ENCODE assay signal across 8 mouse cellular contexts in the genomic region with DNA sequence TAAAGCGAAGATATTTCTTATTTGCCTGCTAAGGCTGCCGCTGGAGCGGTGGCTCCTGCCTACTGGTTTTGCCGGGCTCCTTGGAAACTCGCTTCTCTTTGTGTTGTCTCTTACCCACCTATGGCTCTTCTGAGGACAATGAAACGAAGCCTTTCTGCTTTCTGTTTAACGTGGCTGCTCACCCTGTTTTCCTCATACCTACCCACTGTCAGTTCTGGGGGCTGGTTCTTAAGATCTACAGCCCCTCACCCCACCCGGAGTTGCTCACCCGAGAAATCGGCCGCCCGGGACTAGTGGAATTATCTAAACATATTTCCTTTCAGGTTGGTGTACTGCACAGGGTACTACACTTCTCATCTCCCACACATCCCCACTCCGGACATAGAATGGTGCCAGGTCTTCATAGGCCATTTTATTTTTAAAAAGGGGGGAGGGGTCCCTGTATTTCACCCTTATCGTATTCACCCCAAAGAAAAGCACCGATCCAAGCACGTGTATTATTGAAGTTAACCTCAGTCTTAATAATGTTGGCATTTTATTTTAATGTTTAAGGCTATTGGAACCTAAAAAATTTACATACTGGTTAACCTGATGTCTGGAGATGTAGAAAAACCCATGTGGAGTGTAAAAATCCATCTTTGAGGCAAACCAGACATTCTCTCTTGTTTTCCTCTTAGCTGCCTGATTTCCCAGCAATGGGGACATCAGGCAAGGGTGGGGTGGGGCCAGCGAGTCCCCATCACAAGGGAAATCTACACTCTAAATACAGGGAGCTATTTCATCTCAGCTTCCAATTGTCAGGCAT. TPM values are rescaled to one million over a fixed set of nuclear protein-coding genes. Genes with fewer than 3 reads are reported as not detected.
DNase-seq lines count a peak whose midpoint lies in the region; ATAC-seq lines count a peak whose summit lies in the region.

No protein-coding gene starts in this region.

- H3K27me3 ChIP-seq in heart, embryonic 15.5 days: no peaks in the 10 kb centered on the region
- no peaks in the 10 kb centered on the region for H3K27me3 ChIP-seq in hindbrain, embryonic 10.5 days (ENCODE audit: insufficient read depth, poor library complexity, severe bottlenecking)
- no peaks in the 10 kb centered on the region for H3K27me3 ChIP-seq in midbrain, embryonic 11.5 days (ENCODE audit: control insufficient read depth, insufficient read depth, low read length)

- DNase-seq in heart, postnatal 25 days (ENCODE audit: low spot score): no peak
- peak; percentile 27 for DNase-seq in embryo, embryonic 11 days
- no peak for DNase-seq in hindbrain, embryonic 10.5 days (ENCODE audit: low spot score)
- peak; percentile 97 for DNase-seq in midbrain, embryonic 11.5 days (ENCODE audit: low spot score, missing footprints)
- DNase-seq in spleen, postnatal 4 days (ENCODE audit: low spot score in 2 of 2): no peak
- no peak for DNase-seq in spleen, postnatal 36 days (ENCODE audit: low spot score in 2 of 2)
- DNase-seq in kidney, postnatal 36 days: no peak

- H3K9ac ChIP-seq in heart, embryonic 15.5 days: peak overlapping the region; percentile 76
- H3K9ac ChIP-seq in midbrain, embryonic 11.5 days (ENCODE audit: low read length): peak overlapping the region; percentile 100

- intact Hi-C loops in heart, postnatal 25 days (cut with DNase I): loop anchor here (5.0 to 10.0 kb wide), 2 partner anchors 231 to 1088 kb away; no protein-coding TSS in a partner anchor

- peak overlapping the region; percentile 97 for H3K27ac ChIP-seq in heart, embryonic 15.5 days
- peak overlapping the region; percentile 99 for H3K27ac ChIP-seq in hindbrain, embryonic 10.5 days
- peak overlapping the region; percentile 99 for H3K27ac ChIP-seq in midbrain, embryonic 11.5 days (ENCODE audit: low read depth, low read length)

- peak overlapping the region; percentile 97 for H3K4me2 ChIP-seq in heart, embryonic 15.5 days
- H3K4me2 ChIP-seq in midbrain, embryonic 11.5 days: peak overlapping the region; percentile 69

- no peaks in the 10 kb centered on the region for H3K9me3 ChIP-seq in heart, embryonic 15.5 days (replicated peaks)
- H3K9me3 ChIP-seq in hindbrain, embryonic 10.5 days: no peaks in the 10 kb centered on the region
- no peaks in the 10 kb centered on the region for H3K9me3 ChIP-seq in midbrain, embryonic 11.5 days (ENCODE audit: control insufficient read depth, low read length)

- H3K4me1 ChIP-seq in heart, embryonic 15.5 days (replicated peaks): no peaks in the 10 kb centered on the region; the same call in 1 of the 2 replicates
- peaks cover 26% of the 10 kb centered on the region for H3K4me1 ChIP-seq in hindbrain, embryonic 10.5 days (replicated peaks)
- peaks cover 10% of the 10 kb centered on the region for H3K4me1 ChIP-seq in midbrain, embryonic 11.5 days (ENCODE audit: control insufficient read depth, insufficient read depth, low read length)

- no peaks in the 10 kb centered on the region for H3K36me3 ChIP-seq in heart, embryonic 15.5 days
- peaks cover 15% of the 10 kb centered on the region for H3K36me3 ChIP-seq in hindbrain, embryonic 10.5 days
- H3K36me3 ChIP-seq in midbrain, embryonic 11.5 days (ENCODE audit: control insufficient read depth, insufficient read depth, low read length): peaks cover 7% of the 10 kb centered on the region

- peak overlapping the region; percentile 79 for H3K4me3 ChIP-seq in heart, embryonic 15.5 days
- peak overlapping the region; percentile 100 for H3K4me3 ChIP-seq in hindbrain, embryonic 10.5 days
- peak overlapping the region; percentile 99 for H3K4me3 ChIP-seq in midbrain, embryonic 11.5 days (ENCODE audit: low read depth, low read length)

- no peak for ATAC-seq in heart, embryonic 15.5 days (replicated peaks; ENCODE audit: insufficient number of reproducible peaks, insufficient read depth, low FRiP score, low read depth)
- ATAC-seq in midbrain, embryonic 11.5 days (ENCODE audit: low FRiP score): no peak

- WGBS in heart, embryonic 15.5 days: 11% methylated on average over 17 of the region's 17 CpGs
- WGBS in hindbrain, embryonic 10.5 days: 2% methylated on average over 17 of the region's 17 CpGs
- WGBS in midbrain, embryonic 11.5 days: 3% methylated on average over 17 of the region's 17 CpGs

RNA-seq across cellular contexts. Expression of a gene that starts 1.4 kb away (rescaled TPM):
- polyA plus RNA-seq in heart, embryonic 15.5 days (2015; fragmentation: Nextera tagmentation; extraction: Ambion mirVana): 13.6 and 13.7 TPM in 2 replicates
- total RNA-seq in heart, postnatal 25 days (2021): under 1 TPM; 0.20 to 0.21 TPM
- polyA plus RNA-seq in hindbrain, embryonic 10.5 days (2016; fragmentation: Nextera tagmentation; extraction: Ambion mirVana): 295 and 388 TPM in 2 replicates
- 618 and 725 TPM in 2 replicates for polyA plus RNA-seq in midbrain, embryonic 11.5 days (2014; fragmentation: Nextera tagmentation; extraction: Ambion mirVana)

Comparison
In these comparisons a context has a peak if more than half of its experiments do, and no peak if none do; other contexts are left out.
1. DNase-seq: peak in embryo, embryonic 11 days (single experiment) and midbrain, embryonic 11.5 days (single experiment); none in heart, postnatal 25 days (single experiment), hindbrain, embryonic 10.5 days (single experiment), spleen, postnatal 4 days (0 of 2), spleen, postnatal 36 days (0 of 2) and kidney, postnatal 36 days (0 of 2).
2. RNA of a gene that starts 1.4 kb away (polyA plus RNA-seq): 618 to 725 TPM in midbrain, embryonic 11.5 days and 295 to 388 TPM in hindbrain, embryonic 10.5 days; 13.6 to 13.7 TPM in heart, embryonic 15.5 days; every median in the first group is over 10 times any median in the second.
3. Peak in every context shown above with its lines, with median percentiles within 50 percentile points of each other: H3K27ac ChIP-seq and H3K4me3 ChIP-seq.